Mouse (Mus musculus) ES-E14 (cell line): Measurements from ENCODE around the gene Mycbpap.

Experiments used
- HCFC1 ChIP-seq: IDR thresholded peaks from 2 replicates; pipeline ENCODE4 v1.6.1; 2012; ENCODE audit warnings: low read length, inconsistent platforms, borderline replicate concordance; ENCODE audit not compliant: insufficient read depth
- MAFK ChIP-seq: IDR thresholded peaks from 2 replicates; pipeline ENCODE4 v1.6.1; 2014; ENCODE audit warnings: mild to moderate bottlenecking, low read depth, low read length, inconsistent platforms; ENCODE audit not compliant: insufficient read depth

- no peak for TF ChIP-seq MAFK
- TF ChIP-seq HCFC1 = no peak
Measured at GRCm38 (mm10) chr11:94548888-94549690, 27.5 kb upstream of the Mycbpap start, which contains the start of gene Rsad1.
